Mouse (Mus musculus) stomach, embryonic 14.5 days (tissue): ENCODE measurements at regions not wholly inside any gene's neighbourhood (a gene's known extent, or its start where the extent isn't known, plus 50 kb on each side); places are given as distances from the start of the nearest gene placed in this dataset.

Experiments used
- ATAC-seq: fragments of 200-750 bp; cut with Nextera tagmentation; 2 replicates; pipeline ENCODE4 v1.8.0; 2017; ENCODE audit warnings: low read depth, moderate TSS enrichment; ENCODE audit not compliant: insufficient number of reproducible peaks, insufficient read depth, low FRiP score
- H3K27ac ChIP-seq: fragments of 300-500 bp; sonication (generic); 2 replicates; pipeline ENCODE4 v1.5.1; 2014; ENCODE audit warnings: mild to moderate bottlenecking, low read length, moderate library complexity, mixed read lengths
- H3K27me3 ChIP-seq: fragments of 300-500 bp; sonication (generic); 2 replicates; pipeline ENCODE4 v1.6.1; 2014; ENCODE audit warnings: low read length, control low read depth, mixed read lengths; ENCODE audit not compliant: control insufficient read depth, insufficient read depth
- H3K36me3 ChIP-seq: fragments of 300-500 bp; sonication (generic); 2 replicates; pipeline ENCODE4 v1.6.1; 2014; ENCODE audit warnings: mild to moderate bottlenecking, control low read depth, low read length, moderate library complexity, mixed read lengths; ENCODE audit not compliant: control insufficient read depth, insufficient read depth
- H3K4me1 ChIP-seq: fragments of 300-500 bp; sonication (generic); 2 replicates; pipeline ENCODE4 v1.6.1; 2014; ENCODE audit warnings: low read length, control low read depth, mixed read lengths; ENCODE audit not compliant: control insufficient read depth, insufficient read depth
- H3K4me2 ChIP-seq: fragments of 300-500 bp; sonication (generic); replicated peaks from 2 replicates; pipeline ENCODE4 v1.6.1; 2014; ENCODE audit warnings: low read depth, low read length, control low read depth
- H3K4me3 ChIP-seq: fragments of 300-500 bp; sonication (generic); 2 replicates; pipeline ENCODE4 v1.5.1; 2014; ENCODE audit warnings: low read depth, low read length, control low read depth
- H3K9ac ChIP-seq: fragments of 300-500 bp; sonication (generic); replicated peaks from 2 replicates; pipeline ENCODE4 v1.6.1; 2014; ENCODE audit warnings: low read depth, mild to moderate bottlenecking, control low read depth, low read length, moderate library complexity, mixed read lengths
- H3K9me3 ChIP-seq: fragments of 300-500 bp; sonication (generic); 2 replicates; pipeline ENCODE4 v1.6.1; 2016; ENCODE audit warnings: low read depth, low read length, control low read depth; ENCODE audit not compliant: control insufficient read depth
- WGBS: fragments of 180-500 bp; shearing (Covaris S2); extraction: QIAGEN DNeasy Blood & Tissue Kit; methylation state at CpG from one replicate; pipeline ENCODE4 v1.1.7; 2014; 5-methylcytosine and 5-hydroxymethylcytosine counted together

DNA sequence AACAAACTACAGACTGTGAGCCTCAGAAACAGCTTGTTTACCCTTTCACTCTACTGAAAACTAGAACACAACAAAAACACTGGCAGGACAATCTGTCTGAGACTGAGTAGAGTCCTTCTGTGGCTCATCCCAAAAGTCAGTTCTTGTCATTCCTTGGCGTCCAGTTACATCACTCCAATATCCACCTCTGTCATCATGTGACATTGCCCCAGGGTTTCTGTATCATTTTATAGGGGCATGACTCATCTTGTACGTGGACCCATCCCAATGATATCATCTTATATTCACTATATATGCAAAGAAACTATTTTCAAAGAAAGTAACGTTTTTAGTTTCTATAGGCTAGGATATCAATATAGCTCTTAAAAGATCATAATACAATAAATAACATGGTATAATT, 152.3 kb downstream of the Dkk2 start:
- Histone ChIP-seq H3K4me1 (no peaks in the 10 kb centered on the region), H3K4me3 (no peak overlapping the region), H3K36me3 (no peaks in the 10 kb centered on the region), H3K4me2 (no peak overlapping the region), H3K9ac (no peak overlapping the region), H3K9me3 (no peaks in the 10 kb centered on the region), H3K27me3 (no peaks in the 10 kb centered on the region), H3K27ac (no peak overlapping the region)
- no peak for ATAC-seq
- 66% methylated on average over 3 of the region's 3 CpGs for WGBS

- H3K4me3 ChIP-seq, result no peak overlapping the region
- no peaks in the 10 kb centered on the region for H3K36me3 ChIP-seq
- H3K27ac ChIP-seq, result no peak overlapping the region
- no peaks in the 10 kb centered on the region for H3K4me1 ChIP-seq
- H3K27me3 ChIP-seq, result no peaks in the 10 kb centered on the region
- H3K9ac ChIP-seq, result no peak overlapping the region
- ATAC-seq, result no peak
- no peaks in the 10 kb centered on the region for H3K9me3 ChIP-seq
- no peak overlapping the region for H3K4me2 ChIP-seq
- 90% methylated on average over 1 of the region's 1 CpGs for WGBS
These were observed 172.7 kb downstream of the Dkk2 start for GRCm38 (mm10) chr3:132257834-132258233.

GRCm38 (mm10) chr3:132269641-132270040, 184.5 kb downstream of the Dkk2 start:
- Histone ChIP-seq H3K4me3 (no peak overlapping the region), H3K27me3 (no peaks in the 10 kb centered on the region), H3K4me2 (no peak overlapping the region), H3K36me3 (no peaks in the 10 kb centered on the region), H3K27ac (no peak overlapping the region), H3K9me3 (no peaks in the 10 kb centered on the region), H3K4me1 (no peaks in the 10 kb centered on the region), H3K9ac (no peak overlapping the region)
- WGBS, result 63% methylated on average over 1 of the region's 1 CpGs
- no peak for ATAC-seq

DNA sequence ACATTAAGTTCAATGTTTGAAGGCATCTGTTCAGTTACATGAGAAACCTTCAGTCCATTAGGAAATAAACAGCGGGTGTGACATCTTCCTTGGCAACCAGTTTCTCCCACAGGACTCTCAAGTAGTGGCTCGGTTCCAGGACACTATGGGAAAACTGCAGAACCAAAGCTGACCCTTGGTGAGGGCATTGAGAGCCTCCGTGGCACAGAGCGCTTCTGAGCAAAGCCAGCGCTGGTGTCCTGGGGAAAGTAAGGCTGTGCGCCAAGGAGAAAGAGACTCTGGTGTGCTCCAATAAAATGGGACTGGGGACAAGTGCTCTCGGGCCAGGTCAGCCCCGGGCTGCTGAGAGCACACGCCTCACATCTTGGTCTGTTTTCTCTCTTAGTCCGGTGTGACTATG, 189.7 kb downstream of the Dkk2 start:
- H3K4me2 ChIP-seq, result no peak overlapping the region
- H3K27ac ChIP-seq, result no peak overlapping the region
- no peaks in the 10 kb centered on the region for H3K9me3 ChIP-seq
- H3K4me1 ChIP-seq, result no peaks in the 10 kb centered on the region
- WGBS, result 78% methylated on average over 10 of the region's 10 CpGs
- no peak for ATAC-seq
- no peaks in the 10 kb centered on the region for H3K36me3 ChIP-seq
- H3K4me3 ChIP-seq, result no peak overlapping the region
- H3K27me3 ChIP-seq, result no peaks in the 10 kb centered on the region
- no peak overlapping the region for H3K9ac ChIP-seq

GRCm38 (mm10) chr3:132277771-132278170, 192.7 kb downstream of the Dkk2 start:
- Histone ChIP-seq H3K36me3 (no peaks in the 10 kb centered on the region), H3K4me3 (no peak overlapping the region), H3K9me3 (no peaks in the 10 kb centered on the region), H3K4me1 (no peaks in the 10 kb centered on the region), H3K4me2 (no peak overlapping the region), H3K27me3 (no peaks in the 10 kb centered on the region), H3K9ac (no peak overlapping the region), H3K27ac (no peak overlapping the region)
- ATAC-seq, result 0 out of 2 replicates have a peak, but pooled peaks have one; percentile 42
- 51% methylated on average over 1 of the region's 1 CpGs for WGBS

GRCm38 (mm10) chr3:132287714-132288113, 202.6 kb downstream of the Dkk2 start:
- Histone ChIP-seq H3K27me3 (no peaks in the 10 kb centered on the region), H3K4me1 (no peaks in the 10 kb centered on the region), H3K27ac (no peak overlapping the region), H3K4me2 (no peak overlapping the region), H3K4me3 (no peak overlapping the region), H3K9me3 (no peaks in the 10 kb centered on the region), H3K36me3 (no peaks in the 10 kb centered on the region), H3K9ac (no peak overlapping the region)
- ATAC-seq, result no peak
- 63% methylated on average over 3 of the region's 3 CpGs for WGBS

GRCm38 (mm10) chr3:132326961-132327360, 241.9 kb downstream of the Dkk2 start:
- no peaks in the 10 kb centered on the region for H3K36me3 ChIP-seq
- no peak for ATAC-seq
- H3K9me3 ChIP-seq, result no peaks in the 10 kb centered on the region
- H3K4me2 ChIP-seq, result no peak overlapping the region
- H3K27ac ChIP-seq, result no peak overlapping the region
- H3K27me3 ChIP-seq, result no peaks in the 10 kb centered on the region
- H3K9ac ChIP-seq, result no peak overlapping the region
- no peaks in the 10 kb centered on the region for H3K4me1 ChIP-seq
- WGBS, result 81% methylated on average over 4 of the region's 4 CpGs
- H3K4me3 ChIP-seq, result no peak overlapping the region

DNA sequence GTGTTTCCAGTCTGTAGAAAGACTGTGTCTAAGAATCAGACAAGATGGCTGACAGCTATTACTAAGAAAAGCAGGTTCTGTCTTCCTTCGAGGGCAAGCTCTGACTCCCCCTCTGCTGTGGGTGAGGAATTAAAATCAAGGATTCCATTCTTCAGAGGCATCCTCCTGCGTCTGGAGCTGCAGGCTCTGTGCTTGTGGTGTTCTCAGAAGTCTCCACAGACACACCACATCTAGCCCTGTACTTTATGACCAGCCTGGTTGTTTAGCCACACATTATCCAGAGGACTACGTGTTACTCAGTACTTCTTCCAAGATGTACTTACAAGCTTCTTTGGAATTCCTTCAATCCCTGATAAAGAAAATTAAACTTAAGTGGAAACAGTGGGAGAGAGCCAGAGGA, 258.5 kb downstream of the Dkk2 start:
- Histone ChIP-seq H3K4me2 (no peak overlapping the region), H3K9me3 (no peaks in the 10 kb centered on the region), H3K4me3 (no peak overlapping the region), H3K36me3 (no peaks in the 10 kb centered on the region), H3K9ac (no peak overlapping the region), H3K4me1 (no peaks in the 10 kb centered on the region), H3K27me3 (no peaks in the 10 kb centered on the region), H3K27ac (no peak overlapping the region)
- 31% methylated on average over 3 of the region's 3 CpGs for WGBS
- no peak for ATAC-seq

- Histone ChIP-seq H3K36me3 (no peaks in the 10 kb centered on the region), H3K4me1 (no peaks in the 10 kb centered on the region), H3K4me2 (no peak overlapping the region), H3K4me3 (no peak overlapping the region), H3K9me3 (no peaks in the 10 kb centered on the region), H3K9ac (no peak overlapping the region), H3K27ac (no peak overlapping the region), H3K27me3 (no peaks in the 10 kb centered on the region)
- WGBS, result 84% methylated on average over 1 of the region's 1 CpGs
- ATAC-seq, result no peak
These were observed 260.8 kb downstream of the Dkk2 start for GRCm38 (mm10) chr3:132345856-132346255.
